Mouse (Mus musculus): ENCODE data around the gene Pou2f2. TPM values are rescaled to one million over a fixed set of nuclear protein-coding genes. Genes with fewer than 3 reads are reported as not detected.

Pou2f2 gene
- polyA plus RNA-seq, 1 experiment from 2014 or later: 0.59 TPM

DNA sequence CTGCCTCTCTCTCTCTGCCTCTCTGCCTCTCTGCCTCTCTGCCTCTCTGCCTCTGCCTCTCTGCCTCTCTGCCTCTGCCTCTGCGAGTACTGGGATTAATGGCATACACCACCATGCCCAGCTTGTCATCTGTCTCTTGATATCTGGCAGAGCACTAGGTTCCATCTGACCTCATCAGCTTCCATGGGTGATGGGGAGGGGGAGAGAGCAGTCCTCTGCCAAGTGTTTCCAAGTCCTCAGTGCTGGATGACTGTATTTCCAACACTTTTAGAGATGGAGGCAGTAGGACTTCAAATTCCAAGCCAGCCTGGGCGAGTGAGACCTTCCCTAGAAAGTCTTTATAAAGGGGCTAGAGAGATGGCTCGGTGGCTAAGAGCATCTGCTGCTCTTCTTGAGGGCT, 42.0 kb downstream of the Pou2f2 start:
- H3K27me3 ChIP-seq (ENCODE audit: insufficient read depth, low read length): peaks cover 17% of the 10 kb centered on the region
- H3K36me3 ChIP-seq (ENCODE audit: insufficient read depth, low read length): no peaks in the 10 kb centered on the region
- ATAC-seq (replicated peaks; ENCODE audit: low FRiP score, low read depth) (no peak), DNase-seq (ENCODE audit: low spot score) (no peak)
- H3K4me1 ChIP-seq (replicated peaks; ENCODE audit: insufficient read depth, low read length): peaks cover under 1% of the 10 kb centered on the region; the same call in 1 of the 2 replicates
- 45% methylated on average over 3 of the region's 3 CpGs for WGBS
- no peak for TF ChIP-seq CTCF (IDR thresholded peaks at IDR 0.05; ENCODE audit: low read depth)
- no peak overlapping the region for H3K27ac ChIP-seq
- no peak overlapping the region for H3K9ac ChIP-seq (ENCODE audit: low read depth, low read length)
- H3K9me3 ChIP-seq (replicated peaks; ENCODE audit: low read length): no peaks in the 10 kb centered on the region
- no peak overlapping the region for H3K4me3 ChIP-seq (replicated peaks; ENCODE audit: low read depth, low read length)
- no peak overlapping the region for H3K4me2 ChIP-seq (ENCODE audit: low read length)

GRCm38 (mm10) chr7:25133092-25134049, 46.2 kb downstream of the Pou2f2 start:
- TF ChIP-seq CTCF (IDR thresholded peaks at IDR 0.05; ENCODE audit: low read depth): peak; percentile 82
- no peak overlapping the region for H3K4me3 ChIP-seq (replicated peaks; ENCODE audit: low read depth, low read length)
- H3K27me3 ChIP-seq (ENCODE audit: insufficient read depth, low read length): peaks cover 22% of the 10 kb centered on the region
- H3K9ac ChIP-seq (ENCODE audit: low read depth, low read length): no peak overlapping the region
- peak overlapping the region; percentile 23; the same call in 1 of the 2 replicates for H3K4me2 ChIP-seq (ENCODE audit: low read length)
- DNase-seq (ENCODE audit: low spot score): peak; percentile 87
- H3K4me1 ChIP-seq (replicated peaks; ENCODE audit: insufficient read depth, low read length): peaks cover 4% of the 10 kb centered on the region; the same call in 1 of the 2 replicates
- ATAC-seq (replicated peaks; ENCODE audit: low FRiP score, low read depth): 0 out of 2 replicates have a peak, but pooled peaks have one; percentile 36
- H3K36me3 ChIP-seq (ENCODE audit: insufficient read depth, low read length): no peaks in the 10 kb centered on the region
- no peaks in the 10 kb centered on the region for H3K9me3 ChIP-seq (replicated peaks; ENCODE audit: low read length)
- 8% methylated on average over 38 of the region's 38 CpGs for WGBS
- H3K27ac ChIP-seq: no peak overlapping the region

DNA sequence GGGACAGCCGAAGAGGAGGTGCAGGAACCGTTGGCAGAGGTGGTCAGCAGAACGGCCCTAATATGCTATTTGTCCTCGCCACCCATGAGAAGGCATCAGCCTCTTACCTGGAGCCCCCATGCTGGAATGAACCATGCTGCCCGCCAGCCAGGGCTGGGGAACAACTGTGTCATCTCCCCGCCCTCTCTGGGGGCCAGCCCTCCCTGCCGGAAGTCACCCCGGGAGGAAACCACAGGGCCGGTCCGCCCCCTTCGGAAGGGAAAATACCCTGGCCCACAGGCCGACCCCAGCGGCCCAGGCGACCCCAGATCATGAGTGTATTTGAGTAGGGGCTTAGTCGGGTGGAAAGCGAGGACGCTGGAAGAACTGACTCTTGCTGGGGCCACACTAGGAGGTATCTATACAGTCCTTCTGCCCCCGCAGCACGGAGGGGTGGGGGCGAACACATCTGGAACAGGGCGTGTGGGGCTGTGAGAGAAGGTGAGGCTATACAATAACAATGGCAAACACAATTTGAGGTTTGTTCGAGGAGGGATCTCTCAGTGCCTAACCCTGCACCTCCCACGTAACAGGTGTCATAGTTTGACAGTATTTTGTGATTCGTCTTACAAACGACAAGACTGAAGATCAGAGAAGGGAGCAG, 47.1 kb downstream of the Pou2f2 start:
- no peak for ATAC-seq (replicated peaks; ENCODE audit: low FRiP score, low read depth)
- H3K4me1 ChIP-seq (replicated peaks; ENCODE audit: insufficient read depth, low read length): peaks cover 4% of the 10 kb centered on the region; the same call in 1 of the 2 replicates
- 5% methylated on average over 25 of the region's 25 CpGs for WGBS
- no peak overlapping the region for H3K27ac ChIP-seq
- no peak overlapping the region for H3K4me2 ChIP-seq (ENCODE audit: low read length)
- H3K9me3 ChIP-seq (replicated peaks; ENCODE audit: low read length): no peaks in the 10 kb centered on the region
- peaks cover 22% of the 10 kb centered on the region for H3K27me3 ChIP-seq (ENCODE audit: insufficient read depth, low read length)
- TF ChIP-seq CTCF (IDR thresholded peaks at IDR 0.05; ENCODE audit: low read depth): no peak
- no peak overlapping the region for H3K9ac ChIP-seq (ENCODE audit: low read depth, low read length)
- DNase-seq (ENCODE audit: low spot score): no peak
- no peak overlapping the region for H3K4me3 ChIP-seq (replicated peaks; ENCODE audit: low read depth, low read length)
- H3K36me3 ChIP-seq (ENCODE audit: insufficient read depth, low read length): no peaks in the 10 kb centered on the region

DNA sequence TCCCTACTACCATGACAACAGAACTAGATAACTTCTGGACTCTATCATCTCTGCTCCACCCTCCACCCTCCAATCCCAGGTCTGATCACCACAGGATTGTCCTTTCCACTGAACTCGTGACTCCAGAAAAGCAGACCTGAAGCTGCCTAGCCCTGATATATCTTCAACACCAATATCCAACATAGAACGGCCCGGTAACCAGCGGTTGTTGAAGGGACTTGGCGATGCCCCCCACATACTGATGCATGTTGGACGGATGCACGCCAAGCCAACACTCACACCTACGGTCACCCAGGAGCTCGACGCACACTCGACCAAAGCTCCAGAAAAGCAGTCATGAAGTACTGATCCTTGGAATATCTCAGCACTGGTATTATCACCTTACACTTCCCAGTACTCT, 48.3 kb downstream of the Pou2f2 start:
- H3K4me2 ChIP-seq (ENCODE audit: low read length): no peak overlapping the region
- no peaks in the 10 kb centered on the region for H3K36me3 ChIP-seq (ENCODE audit: insufficient read depth, low read length)
- no peak for ATAC-seq (replicated peaks; ENCODE audit: low FRiP score, low read depth)
- WGBS: 89% methylated on average over 11 of the region's 11 CpGs
- no peak for DNase-seq (ENCODE audit: low spot score)
- no peak for TF ChIP-seq CTCF (IDR thresholded peaks at IDR 0.05; ENCODE audit: low read depth)
- no peaks in the 10 kb centered on the region for H3K9me3 ChIP-seq (replicated peaks; ENCODE audit: low read length)
- H3K27ac ChIP-seq: no peak overlapping the region
- H3K9ac ChIP-seq (ENCODE audit: low read depth, low read length): no peak overlapping the region
- peaks cover 4% of the 10 kb centered on the region; the same call in 1 of the 2 replicates for H3K4me1 ChIP-seq (replicated peaks; ENCODE audit: insufficient read depth, low read length)
- H3K4me3 ChIP-seq (replicated peaks; ENCODE audit: low read depth, low read length): no peak overlapping the region
- peaks cover 22% of the 10 kb centered on the region for H3K27me3 ChIP-seq (ENCODE audit: insufficient read depth, low read length)

- no peak for TF ChIP-seq CTCF (IDR thresholded peaks at IDR 0.05; ENCODE audit: low read depth)
- Histone ChIP-seq H3K4me1 (replicated peaks; ENCODE audit: insufficient read depth, low read length) (peaks cover 4% of the 10 kb centered on the region; the same call in 1 of the 2 replicates), H3K9me3 (replicated peaks; ENCODE audit: low read length) (no peaks in the 10 kb centered on the region), H3K4me2 (ENCODE audit: low read length) (no peak overlapping the region), H3K4me3 (replicated peaks; ENCODE audit: low read depth, low read length) (no peak overlapping the region), H3K36me3 (ENCODE audit: insufficient read depth, low read length) (no peaks in the 10 kb centered on the region), H3K27me3 (ENCODE audit: insufficient read depth, low read length) (peaks cover 19% of the 10 kb centered on the region), H3K27ac (no peak overlapping the region), H3K9ac (ENCODE audit: low read depth, low read length) (no peak overlapping the region)
- ATAC-seq (replicated peaks; ENCODE audit: low FRiP score, low read depth) (no peak), DNase-seq (ENCODE audit: low spot score) (no peak)
- 82% methylated on average over 11 of the region's 11 CpGs for WGBS
Measured at GRCm38 (mm10) chr7:25130565-25130964, 49.0 kb downstream of the Pou2f2 start.

DNA sequence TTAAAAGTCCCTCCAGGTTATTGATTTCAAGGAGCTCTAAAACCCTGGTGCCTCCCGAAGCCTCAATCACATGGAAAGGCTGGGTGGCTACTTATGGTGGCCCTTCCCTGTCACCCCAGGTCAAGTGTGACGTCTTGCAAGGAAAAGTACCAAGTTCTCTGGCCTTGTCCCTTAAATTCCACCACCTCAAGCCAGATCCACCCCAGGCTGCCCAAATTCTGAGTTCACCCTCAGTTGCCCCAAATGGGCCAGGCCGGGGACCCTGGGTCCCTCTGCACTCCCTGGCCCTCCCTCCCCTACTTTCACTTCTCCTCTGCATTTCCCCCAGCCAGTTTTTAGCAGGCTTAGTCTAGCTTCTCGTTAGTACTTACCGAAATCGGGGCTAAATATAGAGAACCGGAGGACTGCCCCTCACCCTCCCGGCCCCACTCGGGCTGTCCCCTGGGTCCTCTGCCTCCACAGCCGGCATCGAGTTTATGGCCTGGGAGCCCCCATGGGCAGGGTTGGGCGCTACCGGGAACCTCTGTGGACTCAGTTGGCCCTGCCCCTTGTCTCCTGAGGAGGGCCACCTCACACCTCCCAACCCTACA, 50.0 kb downstream of the Pou2f2 start:
- ATAC-seq (replicated peaks; ENCODE audit: low FRiP score, low read depth) (no peak), DNase-seq (ENCODE audit: low spot score) (no peak)
- H3K27ac ChIP-seq: no peak overlapping the region
- no peak for TF ChIP-seq CTCF (IDR thresholded peaks at IDR 0.05; ENCODE audit: low read depth)
- H3K9me3 ChIP-seq (replicated peaks; ENCODE audit: low read length): no peaks in the 10 kb centered on the region
- peaks cover 4% of the 10 kb centered on the region; the same call in 1 of the 2 replicates for H3K4me1 ChIP-seq (replicated peaks; ENCODE audit: insufficient read depth, low read length)
- H3K36me3 ChIP-seq (ENCODE audit: insufficient read depth, low read length): no peaks in the 10 kb centered on the region
- no peak overlapping the region for H3K4me3 ChIP-seq (replicated peaks; ENCODE audit: low read depth, low read length)
- no peak overlapping the region for H3K9ac ChIP-seq (ENCODE audit: low read depth, low read length)
- 45% methylated on average over 13 of the region's 13 CpGs for WGBS
- no peak overlapping the region for H3K4me2 ChIP-seq (ENCODE audit: low read length)
- peaks cover 14% of the 10 kb centered on the region; the same call in 1 of the 2 replicates for H3K27me3 ChIP-seq (ENCODE audit: insufficient read depth, low read length)

Data from kidney, postnatal 0 days (tissue).